Mouse (Mus musculus) MEL (cell line): Measurements from ENCODE around the gene Pdss2. TPM values are rescaled to one million over a fixed set of nuclear protein-coding genes. Genes with fewer than 3 reads are reported as not detected.
A peak's percentile ranks its signal among the peaks of the same experiment; 100 is the strongest.

Experiments used
- DNase-seq: peaks from one replicate; pipeline ENCODE4 v3.0.0; 2011; ENCODE audit warnings: low read depth, low spot score
- H3K27ac ChIP-seq: 2 replicates; pipeline ENCODE4 v1.5.1; 2012; ENCODE audit warnings: low read depth, mild to moderate bottlenecking, control low read depth, low read length, moderate library complexity; ENCODE audit not compliant: control insufficient read depth
- H3K27me3 ChIP-seq, 2 experiments: fragments of 150-350 bp in 1 of 2; sonication (generic) in 1 of 2; 2 replicates each; pipeline ENCODE4 v1.6.1; 2012; ENCODE audit warnings: low read length in 2 of 2, mild to moderate bottlenecking in 2 of 2, improper control_type of control experiment in 1 of 2, moderate library complexity in 1 of 2; ENCODE audit not compliant: insufficient read depth in 2 of 2, control insufficient read depth in 1 of 2
- H3K36me3 ChIP-seq, 2 experiments: 2 replicates each; pipeline ENCODE4 v1.6.1; 2012 to 2014; ENCODE audit warnings: low read length in 2 of 2, improper control_type of control experiment in 1 of 2, inconsistent platforms in 1 of 2, mild to moderate bottlenecking in 1 of 2; ENCODE audit not compliant: insufficient read depth in 2 of 2, control insufficient read depth in 1 of 2
- H3K4me1 ChIP-seq, 2 experiments: fragments of 150-350 bp in 1 of 2; sonication (generic) in 1 of 2; 2 replicates each; pipeline ENCODE4 v1.6.1; 2012; ENCODE audit warnings: low read length in 2 of 2, improper control_type of control experiment in 1 of 2, mild to moderate bottlenecking in 1 of 2; ENCODE audit not compliant: insufficient read depth in 2 of 2, control insufficient read depth in 1 of 2
- H3K4me3 ChIP-seq, 2 experiments: fragments of 150-350 bp in 1 of 2; sonication (generic) in 1 of 2; 2 replicates each; pipeline ENCODE4 v1.5.1; 2012; ENCODE audit warnings: low read depth in 2 of 2, low read length in 2 of 2, mild to moderate bottlenecking in 2 of 2, moderate library complexity in 2 of 2, control low read depth in 1 of 2, improper control_type of control experiment in 1 of 2; ENCODE audit not compliant: control insufficient read depth in 1 of 2, insufficient read depth in 1 of 2
- H3K79me2 ChIP-seq: 2 replicates; pipeline ENCODE4 v1.6.1; 2012; ENCODE audit warnings: mild to moderate bottlenecking, low read length, moderate library complexity; ENCODE audit not compliant: control insufficient read depth, poor library complexity, insufficient read depth
- H3K9ac ChIP-seq: 2 replicates; pipeline ENCODE4 v1.6.1; 2012; ENCODE audit warnings: low read depth, mild to moderate bottlenecking, control low read depth, low read length, moderate library complexity; ENCODE audit not compliant: control insufficient read depth, poor library complexity, severe bottlenecking
- H3K9me3 ChIP-seq: fragments of 150-350 bp; sonication (generic); replicated peaks from 2 replicates; pipeline ENCODE4 v1.6.1; 2012; ENCODE audit warnings: mild to moderate bottlenecking, low read length, improper control_type of control experiment, moderate library complexity; ENCODE audit not compliant: insufficient read depth
- CHD1 ChIP-seq: IDR thresholded peaks from 2 replicates; pipeline ENCODE4 v1.6.1; 2012; ENCODE audit warnings: low read depth, mild to moderate bottlenecking, inconsistent platforms, low read length, improper control_type of control experiment
- CTCF ChIP-seq, 3 experiments: IDR thresholded peaks in 2 of 3; conservative IDR thresholded peaks in 1 of 3; 2 replicates each; pipeline ENCODE4 v1.5.1; 2011 to 2012; ENCODE audit warnings: low read length in 3 of 3, low read depth in 2 of 3, mild to moderate bottlenecking in 2 of 3, improper control_type of control experiment in 1 of 3, inconsistent platforms in 1 of 3, mixed read lengths in 1 of 3, moderate library complexity in 1 of 3; ENCODE audit not compliant: control insufficient read depth in 1 of 3, insufficient read depth in 1 of 3, poor library complexity in 1 of 3, severe bottlenecking in 1 of 3
- EP300 ChIP-seq, 2 experiments: IDR thresholded peaks; 2 replicates each; pipeline ENCODE4 v1.6.1; 2011; ENCODE audit warnings: improper control_type of control experiment in 2 of 2, low read length in 2 of 2, low read depth in 1 of 2, mild to moderate bottlenecking in 1 of 2
- ETS1 ChIP-seq: IDR thresholded peaks from 2 replicates; pipeline ENCODE4 v1.6.1; 2012; ENCODE audit warnings: low read depth, mild to moderate bottlenecking, inconsistent platforms, low read length, improper control_type of control experiment, moderate library complexity
- MAFK ChIP-seq: IDR thresholded peaks from 2 replicates; pipeline ENCODE4 v1.6.1; 2011; ENCODE audit warnings: low read depth, mild to moderate bottlenecking, low read length, improper control_type of control experiment, borderline replicate concordance
- MAX ChIP-seq: IDR thresholded peaks from 2 replicates; pipeline ENCODE4 v1.6.1; 2011; ENCODE audit warnings: low read length, improper control_type of control experiment
- MAZ ChIP-seq: IDR thresholded peaks from 2 replicates; pipeline ENCODE4 v1.6.1; 2012; ENCODE audit warnings: low read depth, mild to moderate bottlenecking, inconsistent platforms, low read length, improper control_type of control experiment
- MXI1 ChIP-seq: IDR thresholded peaks from 2 replicates; pipeline ENCODE4 v1.6.1; 2011; ENCODE audit warnings: mild to moderate bottlenecking, low read depth, low read length, improper control_type of control experiment
- POLR2AphosphoS2 ChIP-seq: IDR thresholded peaks from 2 replicates; pipeline ENCODE4 v1.6.1; 2011; ENCODE audit warnings: low read length, improper control_type of control experiment
- RAD21 ChIP-seq: IDR thresholded peaks from 2 replicates; pipeline ENCODE4 v1.6.1; 2011; ENCODE audit warnings: mild to moderate bottlenecking, low read depth, low read length, improper control_type of control experiment
- RCOR1 ChIP-seq: IDR thresholded peaks from 2 replicates; pipeline ENCODE4 v1.6.1; 2012; ENCODE audit warnings: low read depth, mild to moderate bottlenecking, inconsistent platforms, low read length, improper control_type of control experiment
- SIN3A ChIP-seq: IDR thresholded peaks from 2 replicates; pipeline ENCODE4 v1.6.1; 2012; ENCODE audit warnings: low read length, improper control_type of control experiment, inconsistent platforms
- TCF12 ChIP-seq: IDR thresholded peaks from 2 replicates; pipeline ENCODE4 v1.6.1; 2014; ENCODE audit warnings: low read depth, mild to moderate bottlenecking, inconsistent platforms, low read length, improper control_type of control experiment, moderate library complexity
- USF2 ChIP-seq, 2 experiments: IDR thresholded peaks; 2 replicates each; pipeline ENCODE4 v1.6.1; 2011 to 2012; ENCODE audit warnings: improper control_type of control experiment in 2 of 2, low read length in 2 of 2, borderline replicate concordance in 1 of 2, inconsistent platforms in 1 of 2, low read depth in 1 of 2, mild to moderate bottlenecking in 1 of 2; ENCODE audit not compliant: insufficient read depth in 1 of 2
- polyA plus RNA-seq, 2 experiments: library from polyadenylated mRNA; stranded (reverse) in 1 of 2; unstranded in 1 of 2; fragments of >175 nt in 1 of 2; fragments of >200 nt in 1 of 2; gene quantifications; 2 replicates each; pipeline versions ENCODE4 v1.2.1 to v1.2.4; 2012; ENCODE audit warnings: low replicate concordance in 2 of 2, low read depth in 1 of 2; ENCODE audit not compliant: insufficient read length in 2 of 2, insufficient read depth in 1 of 2, missing spikeins in 1 of 2
- total RNA-seq: library from RNA; depleted of rRNA; stranded (reverse); fragments of 300-350 nt; gene quantifications from 2 replicates; pipeline ENCODE4 v1.2.3, GENCODE M21; 2012

The Pdss2 gene
- total and polyA plus RNA-seq, 3 experiments: 14.3 to 14.8 TPM; not detected in 1

- Histone ChIP-seq H3K36me3 (peaks cover 0 to 13% of the 10 kb centered on the region in 2 experiments; a peak in 2 of 4 replicates), H3K27ac (no peak overlapping the region), H3K4me1 (peaks cover 2 to 13% of the 10 kb centered on the region in 2 experiments; a peak in 3 of 4 replicates), H3K9ac (no peak overlapping the region), H3K27me3 (no peaks in the 10 kb centered on the region), H3K9me3 (no peaks in the 10 kb centered on the region), H3K4me3 (no peak overlapping the region), H3K79me2 (no peaks in the 10 kb centered on the region)
- peak; percentile 51 for DNase-seq
- peak in 1 of 3 experiments; percentile 22; a peak in 3 of 6 replicates for TF ChIP-seq CTCF (IDR thresholded peaks at IDR 0.05 in 2 of 3, conservative IDR thresholded peaks at IDR 0.05 in 1 of 3; ENCODE audit: control insufficient read depth in 1 of 3, insufficient read depth in 1 of 3, low read depth in 2 of 3, low read length in 3 of 3, poor library complexity in 1 of 3, severe bottlenecking in 1 of 3)
- TF ChIP-seq CHD1: no peak
- no peak for TF ChIP-seq MAZ
- no peak for TF ChIP-seq MXI1
Measured at GRCm38 (mm10) chr10:43292454-43292853, 71.2 kb downstream of the Pdss2 start.

- Histone ChIP-seq H3K9ac (no peak overlapping the region), H3K4me3 (no peak overlapping the region), H3K4me1 (peaks cover 2 to 13% of the 10 kb centered on the region in 2 experiments; a peak in 3 of 4 replicates), H3K27me3 (no peaks in the 10 kb centered on the region), H3K9me3 (no peaks in the 10 kb centered on the region), H3K79me2 (no peaks in the 10 kb centered on the region), H3K36me3 (peaks cover 0 to 13% of the 10 kb centered on the region in 2 experiments; a peak in 2 of 4 replicates), H3K27ac (no peak overlapping the region)
- no peak for DNase-seq
- TF ChIP-seq SIN3A (no peak), ETS1 (no peak), USF2 (IDR thresholded peaks at IDR 0.05; ENCODE audit: borderline replicate concordance in 1 of 2, insufficient read depth in 1 of 2, low read depth in 1 of 2, low read length in 2 of 2) (no peak), TCF12 (no peak), MAX (no peak), EP300 (IDR thresholded peaks at IDR 0.05; ENCODE audit: low read depth in 1 of 2, low read length in 2 of 2) (no peak), POLR2AphosphoS2 (no peak), RAD21 (no peak), CTCF (IDR thresholded peaks at IDR 0.05 in 2 of 3, conservative IDR thresholded peaks at IDR 0.05 in 1 of 3; ENCODE audit: control insufficient read depth in 1 of 3, insufficient read depth in 1 of 3, low read depth in 2 of 3, low read length in 3 of 3, poor library complexity in 1 of 3, severe bottlenecking in 1 of 3) (no peak), RCOR1 (no peak), MAFK (no peak)
Measured at GRCm38 (mm10) chr10:43294331-43294730, 73.0 kb downstream of the Pdss2 start.
